Mouse (Mus musculus): Measurements from ENCODE around the gene Srrm3.

Srrm3 gene

DNA sequence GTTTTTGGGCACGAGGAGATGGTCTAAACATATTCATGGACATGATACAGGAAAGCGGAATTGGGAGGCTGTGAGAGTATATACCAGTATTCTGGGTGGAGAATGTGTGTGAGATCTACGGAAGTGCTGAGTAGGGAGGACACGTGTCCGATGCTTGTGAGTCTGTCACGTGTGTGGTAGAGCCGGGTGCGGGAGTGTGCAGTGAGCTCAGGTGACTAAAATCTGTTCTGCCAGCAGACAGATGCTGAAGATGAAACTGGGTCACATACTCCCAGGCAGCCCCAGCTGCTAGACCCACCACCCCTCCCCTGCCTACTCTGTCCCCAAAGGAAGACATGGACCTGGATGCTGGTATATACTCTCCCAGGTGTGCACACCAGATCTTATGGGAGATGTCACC is 4.0 kb upstream of the Srrm3 start:
- ChIA-PET POLR2A (interaction anchor here (0.6 to 2.3 kb wide), 15 partner anchors 8 to 1166 kb away, joined by 3 to 11 read pairs (median 4); partner anchors contain the start of genes Mdh2 (in 2 of the 4), Styxl1 (in 2 of the 4), Tmem120a (in 1 of the 4) and Ywhag (in 1 of the 4)), CTCF (interaction anchor here (0.5 to 6.3 kb wide), 25 partner anchors 8 to 795 kb away, joined by 3 to 86 read pairs (median 7); partner anchors contain the start of genes Mdh2 (in 1 of the 4) and Styxl1 (in 1 of the 4))

DNA sequence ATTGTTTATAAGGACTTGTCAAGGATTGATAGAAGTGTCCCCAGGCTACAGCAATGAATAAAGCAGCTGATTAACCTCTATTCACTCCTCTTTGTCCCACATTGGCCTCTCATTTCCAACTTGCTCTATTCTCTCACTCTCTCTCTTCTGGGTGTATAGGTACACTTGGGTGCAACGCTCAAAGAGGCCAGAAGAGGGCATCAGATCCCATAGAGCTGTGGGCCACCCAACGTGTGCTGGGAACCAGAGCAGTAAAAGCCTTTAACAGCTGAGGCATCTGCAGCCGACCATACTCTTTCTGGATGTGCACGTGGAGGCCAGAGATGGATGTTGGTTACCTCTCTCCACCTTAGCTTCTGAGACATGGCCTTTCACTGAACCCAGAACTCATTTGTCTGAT is 3.6 kb upstream of the Srrm3 start:
- ChIA-PET CTCF (interaction anchor here (0.5 to 6.3 kb wide), 45 partner anchors 9 to 1340 kb away, joined by 3 to 86 read pairs (median 4); partner anchors contain the start of genes Hspb1 (in 1 of the 4), Mdh2 (in 1 of the 4) and Styxl1 (in 1 of the 4)), POLR2A (interaction anchor here (0.6 to 2.3 kb wide), 19 partner anchors 9 to 1166 kb away, joined by 3 to 11 read pairs (median 4); partner anchors contain the start of genes Mdh2 (in 2 of the 4), Styxl1 (in 2 of the 4) and Tmem120a (in 1 of the 4))

DNA sequence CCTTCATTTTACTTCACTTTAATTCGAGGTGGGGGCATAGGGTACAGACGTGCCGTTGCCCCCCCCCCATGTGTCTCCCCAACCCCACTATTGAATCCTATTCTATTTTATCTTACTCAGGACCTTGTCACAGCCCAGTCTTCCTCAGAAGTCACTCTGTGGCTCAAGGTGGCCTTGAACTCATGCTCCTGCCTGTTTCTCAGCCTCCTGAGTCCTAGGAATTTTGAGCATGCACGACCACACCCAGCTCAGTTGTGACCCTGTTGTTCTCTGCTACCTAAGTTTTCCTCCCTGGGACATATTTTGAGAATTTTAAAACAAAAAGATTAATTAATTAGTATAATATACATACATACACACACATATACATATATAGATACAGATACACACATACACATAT is 3.0 kb upstream of the Srrm3 start:
- ChIA-PET CTCF (interaction anchor here (0.5 to 6.3 kb wide), 47 partner anchors 9 to 1341 kb away, joined by 3 to 86 read pairs (median 4); partner anchors contain the start of genes Hspb1 (in 1 of the 4), Mdh2 (in 1 of the 4) and Styxl1 (in 1 of the 4)), POLR2A (interaction anchor here (0.6 to 2.3 kb wide), 19 partner anchors 9 to 726 kb away, joined by 3 to 11 read pairs (median 5); partner anchors contain the start of genes Mdh2 (in 3 of the 4), Styxl1 (in 3 of the 4) and Tmem120a (in 1 of the 4))

DNA sequence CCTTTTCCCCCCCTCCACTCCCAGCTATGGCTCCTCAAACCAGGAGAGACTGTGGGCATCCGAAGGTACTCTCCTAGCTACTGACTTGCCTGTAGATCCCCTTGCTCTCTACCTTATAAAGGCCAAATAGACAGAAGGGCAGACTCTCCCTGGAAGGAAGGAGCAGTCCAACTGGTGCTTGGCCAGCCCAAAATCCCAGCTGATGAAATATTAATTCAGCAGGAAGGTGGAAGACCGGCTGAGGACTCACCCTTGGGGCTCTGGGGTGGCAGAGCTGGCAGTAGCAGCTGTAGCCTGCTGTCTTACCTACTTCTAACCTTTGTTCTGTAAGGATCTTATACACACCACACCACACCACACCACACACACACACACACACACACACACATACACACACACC is 2.0 kb upstream of the Srrm3 start:
- ChIA-PET POLR2A (interaction anchor here in 3 of 4 experiments (0.6 to 1.5 kb wide), 9 partner anchors 10 to 236 kb away, joined by 3 to 6 read pairs (median 3); partner anchors contain the start of genes Mdh2 (in 2 of the 3), Styxl1 (in 2 of the 3) and Hspb1 (in 1 of the 3)), CTCF (interaction anchor here (0.5 to 6.3 kb wide), 13 partner anchors 10 to 382 kb away, joined by 3 to 72 read pairs (median 7); partner anchors contain the start of genes Mdh2 (in 1 of the 4) and Styxl1 (in 1 of the 4))

DNA sequence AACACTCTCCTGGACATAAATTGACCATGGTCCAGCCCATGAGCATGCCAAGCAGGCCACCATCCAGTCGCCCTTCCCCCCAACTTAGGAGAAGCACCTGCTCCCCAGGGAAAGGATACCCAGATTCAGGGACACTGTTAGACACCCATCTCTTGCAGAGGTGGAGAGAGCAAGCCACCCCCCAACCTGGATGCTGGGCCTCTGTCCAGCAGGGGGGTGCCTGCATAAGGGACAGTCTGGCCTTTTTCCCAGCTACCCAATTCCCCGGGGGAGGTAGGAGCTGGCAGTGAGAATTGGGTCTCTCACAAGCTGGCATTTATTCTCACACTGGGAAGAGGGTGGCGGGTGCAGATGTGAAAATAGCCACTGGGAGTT is 560 bp downstream of the Srrm3 start:
- CTCF ChIA-PET, result interaction anchor here in 3 of 4 experiments (0.5 to 2.4 kb wide), 4 partner anchors 13 to 343 kb away, joined by 3 to 13 read pairs (median 4); no protein-coding TSS in a partner anchor
- POLR2A ChIA-PET, result interaction anchor here in 1 of 4 experiments (1.7 to 2.2 kb wide), 2 partner anchors 13 to 29 kb away, joined by 8 to 11 read pairs; partner anchors contain the start of genes Mdh2 and Styxl1

DNA sequence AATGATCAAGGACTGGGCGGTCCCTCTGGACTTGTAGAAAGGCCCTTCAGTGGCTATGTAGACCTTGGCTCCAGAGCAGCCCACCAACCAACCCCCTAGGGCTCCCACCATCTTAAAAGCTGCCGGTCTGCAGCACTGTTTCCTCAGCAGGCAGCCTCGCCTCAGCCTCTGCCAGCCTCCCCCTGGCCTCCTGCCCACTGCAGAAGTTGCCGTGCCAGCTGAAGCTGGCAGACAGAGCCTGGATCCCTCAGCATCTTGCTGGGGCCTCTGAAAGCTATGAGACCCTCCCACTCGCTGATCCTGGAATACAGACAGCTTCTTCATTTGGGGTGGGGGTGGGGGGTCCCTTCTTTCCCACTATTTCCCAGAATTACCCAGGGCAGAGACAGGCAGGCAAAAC is 6.3 kb downstream of the Srrm3 start:
- ChIA-PET POLR2A (interaction anchor here in 1 of 4 experiments (0.6 to 1.8 kb wide), 4 partner anchors 12 to 35 kb away, joined by 3 to 6 read pairs (median 4); partner anchors contain the start of genes Mdh2 and Styxl1), CTCF (interaction anchor here in 3 of 4 experiments (0.6 to 2.0 kb wide), 10 partner anchors 9 to 1285 kb away, joined by 3 to 14 read pairs (median 4); no protein-coding TSS in a partner anchor)

DNA sequence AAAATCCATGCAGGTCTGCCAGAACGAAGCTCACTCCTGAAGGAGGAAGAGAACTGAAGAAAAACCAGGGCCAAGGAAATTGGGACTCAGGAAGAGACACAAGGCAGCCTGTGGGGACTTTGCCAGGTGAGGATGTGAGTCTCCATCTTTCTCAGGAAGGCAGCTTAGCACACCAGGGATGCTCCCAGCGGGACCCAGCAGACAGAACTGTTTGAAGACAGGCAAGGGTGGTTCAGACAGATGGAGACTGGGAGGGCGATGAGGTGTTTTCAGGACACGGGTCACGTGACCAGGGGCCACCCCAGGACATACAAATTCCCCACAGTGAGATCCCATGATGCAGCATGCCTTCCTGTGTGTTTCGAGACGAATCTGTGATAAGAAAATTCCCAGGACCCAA is 11.8 kb downstream of the Srrm3 start:
- CTCF ChIA-PET, result interaction anchor here in 3 of 4 experiments (0.7 to 2.2 kb wide), 8 partner anchors 15 to 250 kb away, joined by 3 to 6 read pairs (median 3); no protein-coding TSS in a partner anchor

DNA sequence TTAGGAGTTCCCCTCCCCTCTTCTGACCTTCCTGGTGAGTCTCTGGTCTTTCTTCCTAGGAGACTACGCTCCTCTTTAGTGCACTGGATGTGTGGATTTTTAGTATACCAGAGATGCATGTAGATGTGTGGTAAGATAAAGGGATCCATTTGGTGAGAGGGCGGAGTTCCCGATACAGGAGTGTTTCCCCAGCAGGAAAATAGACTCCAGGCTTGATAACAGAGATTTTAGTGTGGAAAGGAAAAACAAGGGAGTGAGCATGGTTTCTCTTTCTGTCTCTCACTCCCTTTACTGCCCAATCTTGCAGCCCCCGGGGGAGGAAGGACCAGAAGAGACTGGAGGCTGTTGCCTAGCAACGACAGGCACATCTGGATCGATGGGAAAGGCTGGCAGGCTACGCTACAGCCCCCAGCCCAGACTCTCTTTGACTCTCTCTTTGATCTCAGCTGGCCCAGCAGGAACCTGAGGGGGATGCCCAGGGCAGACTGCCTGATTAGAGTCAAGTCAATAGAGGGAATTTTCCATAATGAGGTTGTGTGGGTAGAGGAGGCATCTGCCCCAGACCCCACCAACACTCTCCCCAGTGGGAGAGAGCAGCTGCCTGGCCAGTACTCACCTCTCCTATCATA is 15.7 kb downstream of the Srrm3 start:
- POLR2A ChIA-PET, result interaction anchor here in 1 of 4 experiments (1.4 kb wide), 1 partner anchor 8 kb away, joined by 3 read pairs; no protein-coding TSS in a partner anchor

More for the DNA sequence above, 11.8 kb downstream of the Srrm3 start:
- POLR2A ChIA-PET, result interaction anchor here in 2 of 4 experiments (0.8 to 1.3 kb wide), 3 partner anchors 19 to 40 kb away, joined by 3 read pairs; partner anchors contain the start of genes Mdh2 (in 1 of the 2) and Styxl1 (in 1 of the 2)

DNA sequence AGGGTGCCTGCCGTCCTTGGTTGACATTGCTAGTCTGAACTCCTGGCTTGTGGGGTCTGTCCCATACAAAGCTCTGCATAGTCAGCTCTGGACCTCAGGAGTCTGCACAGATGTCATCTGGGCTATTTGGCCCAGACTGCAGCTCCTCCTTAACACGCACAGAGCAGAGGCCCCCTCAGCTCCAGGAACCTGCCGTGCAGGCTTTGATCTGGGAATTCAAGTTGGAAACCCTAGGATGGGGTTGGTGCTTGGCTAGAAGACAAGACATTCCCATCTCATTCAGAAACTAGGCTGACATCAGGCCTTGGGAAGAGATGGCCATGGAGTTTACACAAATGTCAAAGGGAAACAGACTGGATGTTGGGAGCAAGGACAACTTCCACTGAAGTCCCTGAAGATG is 17.8 kb downstream of the Srrm3 start:
- ChIA-PET CTCF (interaction anchor here in 3 of 4 experiments (0.6 to 1.3 kb wide), 5 partner anchors 10 to 166 kb away, joined by 3 to 9 read pairs (median 4); no protein-coding TSS in a partner anchor), POLR2A (interaction anchor here (0.6 to 1.4 kb wide), 6 partner anchors 8 to 702 kb away, joined by 3 to 4 read pairs (median 3); partner anchors contain the start of genes Mdh2 (in 2 of the 4) and Styxl1 (in 2 of the 4))

More for the DNA sequence above, 15.7 kb downstream of the Srrm3 start:
- CTCF ChIA-PET, result interaction anchor here in 2 of 4 experiments (1.1 to 2.2 kb wide), 2 partner anchors 22 to 33 kb away, joined by 3 to 11 read pairs; no protein-coding TSS in a partner anchor

DNA sequence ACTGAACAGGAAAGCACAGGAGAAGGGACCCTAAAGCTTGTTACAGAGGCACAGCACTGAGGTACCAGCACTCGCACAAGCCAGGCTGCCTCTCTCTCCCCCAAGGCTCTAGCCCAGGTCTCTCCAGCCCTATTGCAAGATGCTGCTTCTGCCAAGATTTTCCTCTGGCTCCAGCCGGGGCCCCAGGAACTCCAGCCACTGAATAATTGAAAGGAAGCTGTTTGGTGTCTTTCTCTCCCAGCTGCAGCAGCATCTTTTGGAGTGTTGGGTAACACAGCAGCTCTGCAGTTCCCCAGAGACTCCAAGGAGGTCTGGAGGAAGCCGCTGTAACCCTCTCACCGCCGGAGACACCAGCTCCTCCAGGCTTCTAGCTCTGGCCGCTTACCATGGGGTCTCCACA is 19.5 kb downstream of the Srrm3 start:
- POLR2A ChIA-PET, result interaction anchor here in 1 of 4 experiments (1.5 kb wide), 1 partner anchor 22 kb away, joined by 3 read pairs; no protein-coding TSS in a partner anchor
- CTCF ChIA-PET, result interaction anchor here in 3 of 4 experiments (0.6 to 0.8 kb wide), 3 partner anchors 20 to 233 kb away, joined by 3 to 5 read pairs (median 3); no protein-coding TSS in a partner anchor

DNA sequence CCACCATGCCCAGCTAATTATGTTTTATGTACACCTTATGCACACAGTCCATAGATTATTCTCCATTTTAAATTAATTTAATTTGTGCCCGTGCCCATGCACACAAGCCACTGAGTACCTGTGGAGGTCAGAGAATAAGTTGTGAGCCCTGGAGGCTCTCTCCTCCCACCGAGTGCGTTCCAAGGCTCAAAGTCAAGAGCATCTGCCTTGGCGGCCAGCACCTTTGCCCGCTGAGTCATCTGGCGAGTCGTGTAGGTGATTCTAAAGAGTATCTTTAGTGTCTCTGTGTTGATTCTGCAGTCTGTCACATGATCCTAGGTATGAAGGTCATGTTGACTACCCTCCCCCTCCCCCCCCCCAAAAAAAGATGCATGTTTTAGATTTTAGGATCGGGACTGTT is 22.7 kb downstream of the Srrm3 start:
- ChIA-PET CTCF (interaction anchor here in 1 of 4 experiments (0.8 kb wide), 1 partner anchor 28 kb away, joined by 3 read pairs; no protein-coding TSS in a partner anchor), POLR2A (interaction anchor here in 3 of 4 experiments (0.6 to 2.0 kb wide), 5 partner anchors 28 to 1675 kb away, joined by 3 to 6 read pairs (median 3); partner anchors contain the start of genes Hspb1 (in 1 of the 3), Mdh2 (in 1 of the 3) and Styxl1 (in 1 of the 3))

DNA sequence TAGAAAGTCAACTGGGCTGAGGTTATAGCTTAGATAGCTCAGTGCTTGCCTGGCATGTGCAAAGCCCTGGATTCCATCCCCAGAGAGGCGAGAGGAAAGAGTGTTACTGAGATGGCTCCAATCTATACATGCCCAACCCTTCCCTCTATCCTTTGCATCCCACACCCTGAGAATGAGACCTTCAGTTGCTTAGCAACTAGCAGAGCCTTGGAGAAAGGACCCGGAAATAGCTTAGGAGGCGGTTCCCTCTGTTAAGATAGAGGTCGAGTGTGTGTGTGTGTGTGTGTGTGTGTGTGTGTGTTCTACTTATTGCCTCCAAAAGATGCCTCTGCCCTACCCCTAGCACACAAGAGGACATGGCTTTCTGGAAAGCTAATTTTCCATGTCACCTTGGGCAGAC is 26.0 kb downstream of the Srrm3 start:
- ChIA-PET POLR2A (interaction anchor here in 3 of 4 experiments (0.6 to 1.7 kb wide), 9 partner anchors 9 to 762 kb away, joined by 3 to 9 read pairs (median 3); partner anchors contain the start of genes Mdh2 (in 1 of the 3) and Styxl1 (in 1 of the 3)), CTCF (interaction anchor here (0.5 to 1.6 kb wide), 15 partner anchors 15 to 771 kb away, joined by 3 to 6 read pairs (median 4); partner anchors contain the start of gene Srrm3 (in 1 of the 4))

DNA sequence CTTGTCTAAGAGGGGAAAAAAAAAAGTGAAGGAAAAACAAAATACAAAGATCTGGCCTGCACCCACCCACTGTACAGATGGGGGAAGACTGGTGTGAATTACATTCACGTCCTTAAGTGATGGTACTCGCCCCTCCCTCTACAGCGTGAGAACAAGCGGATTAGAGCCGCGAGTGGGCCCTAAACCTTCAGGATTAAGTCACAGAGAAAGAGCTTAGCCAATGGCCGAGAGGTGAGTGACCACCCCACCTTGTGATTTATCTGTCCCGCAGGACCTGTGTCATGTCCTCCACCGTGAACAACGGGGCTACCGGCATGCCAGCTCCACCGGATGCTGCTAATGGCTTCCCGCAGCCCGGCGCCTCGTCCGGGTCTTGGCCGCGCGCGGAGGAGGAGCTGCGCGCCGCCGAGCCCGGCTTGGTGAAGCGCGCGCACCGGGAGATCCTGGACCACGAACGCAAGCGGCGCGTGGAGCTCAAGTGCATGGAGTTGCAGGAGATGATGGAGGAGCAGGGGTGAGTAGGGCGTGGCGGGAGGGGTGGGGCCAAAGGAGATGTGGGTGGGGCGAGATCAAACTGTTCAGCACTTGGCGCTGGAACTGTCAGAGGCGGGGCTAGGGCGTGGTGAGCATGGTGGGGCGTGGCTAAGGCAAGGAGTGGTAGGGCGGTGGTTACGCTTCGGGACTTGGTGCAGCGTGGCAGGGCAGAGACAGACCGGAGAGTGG is 28.2 kb downstream of the Srrm3 start:
- ChIA-PET CTCF (interaction anchor here (0.5 to 3.0 kb wide), 33 partner anchors 10 to 1069 kb away, joined by 3 to 30 read pairs (median 5); no protein-coding TSS in a partner anchor), POLR2A (interaction anchor here (0.6 to 1.8 kb wide), 23 partner anchors 13 to 897 kb away, joined by 3 to 6 read pairs (median 4); partner anchors contain the start of genes Mdh2 (in 2 of the 4), Srrm3 (in 2 of the 4), Styxl1 (in 2 of the 4) and Hspb1 (in 1 of the 4))

DNA sequence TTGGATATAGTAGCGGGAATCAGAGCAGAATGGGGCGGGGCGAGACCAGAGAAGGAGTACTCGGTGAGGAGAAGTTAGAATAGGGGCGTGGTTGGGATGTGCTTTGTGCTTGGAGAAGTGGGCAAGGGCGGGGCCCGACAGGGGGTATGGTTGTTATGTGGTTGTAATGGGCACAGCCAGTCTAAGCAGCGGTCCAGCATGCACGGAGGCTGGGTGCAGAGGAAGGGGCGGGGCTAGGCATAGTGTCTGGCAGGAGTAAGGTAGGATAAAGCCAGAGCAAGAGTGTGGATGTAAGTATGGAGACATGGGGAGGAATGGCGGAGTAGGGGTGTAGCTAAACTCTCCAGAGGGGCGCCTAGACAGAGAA is 28.8 kb downstream of the Srrm3 start:
- ChIA-PET CTCF (interaction anchor here (0.6 to 3.0 kb wide), 22 partner anchors 12 to 220 kb away, joined by 3 to 30 read pairs (median 5); no protein-coding TSS in a partner anchor), POLR2A (interaction anchor here (0.7 to 1.8 kb wide), 16 partner anchors 15 to 265 kb away, joined by 3 to 6 read pairs (median 4); partner anchors contain the start of genes Mdh2 (in 2 of the 4), Styxl1 (in 2 of the 4) and Srrm3 (in 1 of the 4))

DNA sequence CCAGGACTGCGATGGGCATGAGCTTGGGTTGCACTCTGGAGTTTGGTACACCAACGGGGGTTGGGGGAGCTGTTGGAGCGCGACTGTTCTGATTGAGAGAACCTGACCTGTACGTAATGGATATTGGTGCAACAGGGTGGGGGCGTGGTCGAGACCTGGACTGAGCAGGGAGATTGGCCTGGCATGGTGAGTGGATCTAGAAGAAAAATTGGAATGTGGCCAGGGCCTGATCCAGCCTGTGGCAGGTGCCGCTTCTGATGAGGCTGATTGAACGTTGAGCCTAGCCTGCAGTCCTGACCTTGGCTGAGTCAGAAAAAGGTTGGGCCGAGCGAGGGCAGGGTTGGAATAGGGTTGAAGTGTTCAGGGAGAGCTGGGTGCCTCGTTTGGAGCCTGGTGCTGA is 29.3 kb downstream of the Srrm3 start:
- ChIA-PET POLR2A (interaction anchor here (0.7 to 1.8 kb wide), 9 partner anchors 16 to 265 kb away, joined by 3 to 6 read pairs (median 4); partner anchors contain the start of genes Mdh2 (in 2 of the 4), Styxl1 (in 2 of the 4) and Srrm3 (in 1 of the 4)), CTCF (interaction anchor here (0.5 to 3.0 kb wide), 10 partner anchors 15 to 106 kb away, joined by 3 to 30 read pairs (median 4); partner anchors contain the start of genes Mdh2 (in 1 of the 4) and Styxl1 (in 1 of the 4))

DNA sequence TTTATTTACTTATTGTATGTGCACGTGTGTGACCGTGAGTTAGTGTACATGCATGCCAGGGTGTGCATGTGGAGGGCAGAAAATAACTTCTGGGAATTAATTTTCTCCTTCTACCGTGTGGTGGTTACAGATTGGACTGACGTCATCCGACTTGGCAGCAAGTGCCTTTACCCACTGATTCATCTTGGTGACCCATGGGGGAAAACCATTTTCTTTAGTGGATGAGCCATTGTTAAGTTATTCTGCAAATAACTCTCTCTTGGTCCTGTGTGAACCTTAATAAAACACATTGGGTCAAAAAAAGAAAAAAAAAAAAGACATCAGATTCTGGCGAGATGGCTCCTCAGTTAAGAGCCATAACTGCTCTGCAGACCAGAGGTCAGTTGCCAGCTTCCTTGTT is 35.0 kb downstream of the Srrm3 start:
- CTCF ChIA-PET, result no interaction called here
- POLR2A ChIA-PET, result interaction anchor here in 2 of 4 experiments (0.6 to 0.7 kb wide), 2 partner anchors 33 to 93 kb away, joined by 3 to 14 read pairs; partner anchors contain the start of gene Ywhag (in 1 of the 2)
